Mouse (Mus musculus): ENCODE data around the gene Dgki. TPM values are rescaled to one million over a fixed set of nuclear protein-coding genes. Genes with fewer than 3 reads are reported as not detected.

Dgki gene
- polyA plus RNA-seq, 1 experiment from 2014 or later: 1.1 TPM

- no peak for ATAC-seq (ENCODE audit: insufficient number of reproducible peaks, insufficient read depth, low FRiP score, low TSS enrichment, low read depth)
- no peaks in the 10 kb centered on the region for H3K9me3 ChIP-seq
- 80% methylated on average over 5 of the region's 5 CpGs for WGBS
Measured at GRCm38 (mm10) chr6:36947861-36948260, 352.1 kb downstream of the Dgki start.

GRCm38 (mm10) chr6:36937527-36937926 is 362.5 kb downstream of the Dgki start:
- no peak for ATAC-seq (ENCODE audit: insufficient number of reproducible peaks, insufficient read depth, low FRiP score, low TSS enrichment, low read depth)
- H3K4me1 ChIP-seq: no peaks in the 10 kb centered on the region
- no peaks in the 10 kb centered on the region for H3K27me3 ChIP-seq
- 76% methylated on average over 2 of the region's 2 CpGs for WGBS
- no peaks in the 10 kb centered on the region for H3K9me3 ChIP-seq
- no peak overlapping the region for H3K4me2 ChIP-seq
- no peak overlapping the region for H3K4me3 ChIP-seq
- H3K36me3 ChIP-seq: no peaks in the 10 kb centered on the region
- H3K27ac ChIP-seq: no peak overlapping the region
- H3K9ac ChIP-seq: no peak overlapping the region

More at GRCm38 (mm10) chr6:36947861-36948260, 352.1 kb downstream of the Dgki start:
- H3K4me1 ChIP-seq: no peaks in the 10 kb centered on the region
- H3K27ac ChIP-seq: no peak overlapping the region
- H3K9ac ChIP-seq: no peak overlapping the region
- no peak overlapping the region for H3K4me2 ChIP-seq
- no peaks in the 10 kb centered on the region for H3K36me3 ChIP-seq
- H3K4me3 ChIP-seq: no peak overlapping the region
- no peaks in the 10 kb centered on the region for H3K27me3 ChIP-seq

GRCm38 (mm10) chr6:36936816-36937215 is 363.2 kb downstream of the Dgki start:
- H3K9ac ChIP-seq: no peak overlapping the region
- H3K4me1 ChIP-seq: no peaks in the 10 kb centered on the region
- ATAC-seq (ENCODE audit: insufficient number of reproducible peaks, insufficient read depth, low FRiP score, low TSS enrichment, low read depth): no peak
- no peak overlapping the region for H3K4me3 ChIP-seq
- no peak overlapping the region for H3K4me2 ChIP-seq
- no peaks in the 10 kb centered on the region for H3K36me3 ChIP-seq
- H3K27me3 ChIP-seq: no peaks in the 10 kb centered on the region
- 93% methylated on average over 4 of the region's 4 CpGs for WGBS
- H3K27ac ChIP-seq: no peak overlapping the region
- no peaks in the 10 kb centered on the region for H3K9me3 ChIP-seq

- WGBS: 34% methylated on average over 4 of the region's 4 CpGs
- peaks cover 12% of the 10 kb centered on the region; the same call in 1 of the 2 replicates for H3K4me1 ChIP-seq
- no peak overlapping the region for H3K9ac ChIP-seq
- H3K36me3 ChIP-seq: no peaks in the 10 kb centered on the region
- H3K9me3 ChIP-seq: no peaks in the 10 kb centered on the region
- no peak overlapping the region for H3K4me3 ChIP-seq
- H3K27ac ChIP-seq: no peak overlapping the region
- ATAC-seq (ENCODE audit: insufficient number of reproducible peaks, insufficient read depth, low FRiP score, low TSS enrichment, low read depth): no peak
- no peak overlapping the region for H3K4me2 ChIP-seq
- H3K27me3 ChIP-seq: no peaks in the 10 kb centered on the region
Measured at GRCm38 (mm10) chr6:36931473-36931872, 368.5 kb downstream of the Dgki start.

- Histone ChIP-seq H3K4me2 (no peak overlapping the region), H3K4me3 (no peak overlapping the region), H3K36me3 (no peaks in the 10 kb centered on the region), H3K27ac (no peak overlapping the region), H3K9ac (no peak overlapping the region), H3K4me1 (peaks cover 13% of the 10 kb centered on the region; the same call in 1 of the 2 replicates), H3K27me3 (no peaks in the 10 kb centered on the region), H3K9me3 (no peaks in the 10 kb centered on the region)
- ATAC-seq (ENCODE audit: insufficient number of reproducible peaks, insufficient read depth, low FRiP score, low TSS enrichment, low read depth): no peak
- 54% methylated on average over 2 of the region's 2 CpGs for WGBS
Measured at GRCm38 (mm10) chr6:36929781-36930180, 370.2 kb downstream of the Dgki start.

GRCm38 (mm10) chr6:36926455-36926854 is 373.5 kb downstream of the Dgki start:
- Histone ChIP-seq H3K27me3 (no peaks in the 10 kb centered on the region), H3K36me3 (no peaks in the 10 kb centered on the region), H3K27ac (no peak overlapping the region; the same call in 1 of the 2 replicates), H3K4me1 (peaks cover 11% of the 10 kb centered on the region; the same call in 1 of the 2 replicates), H3K9ac (no peak overlapping the region), H3K9me3 (no peaks in the 10 kb centered on the region), H3K4me3 (no peak overlapping the region), H3K4me2 (no peak overlapping the region)
- no peak for ATAC-seq (ENCODE audit: insufficient number of reproducible peaks, insufficient read depth, low FRiP score, low TSS enrichment, low read depth)
- WGBS: 41% methylated on average over 4 of the region's 4 CpGs

GRCm38 (mm10) chr6:36922006-36922405 is 378.0 kb downstream of the Dgki start:
- Histone ChIP-seq H3K4me3 (no peak overlapping the region), H3K36me3 (no peaks in the 10 kb centered on the region), H3K27me3 (no peaks in the 10 kb centered on the region), H3K9me3 (peaks cover 5% of the 10 kb centered on the region; the same call in 1 of the 2 replicates), H3K27ac (no peak overlapping the region), H3K4me1 (0 out of 2 replicates have a peak, but pooled peaks cover 3% of the 10 kb centered on the region), H3K4me2 (no peak overlapping the region), H3K9ac (no peak overlapping the region)
- ATAC-seq (ENCODE audit: insufficient number of reproducible peaks, insufficient read depth, low FRiP score, low TSS enrichment, low read depth): no peak
- whole genome bisulfite sequencing: 62% methylated on average over 4 of the region's 4 CpGs

GRCm38 (mm10) chr6:36911586-36911985 is 388.4 kb downstream of the Dgki start:
- no peaks in the 10 kb centered on the region for H3K9me3 ChIP-seq
- H3K4me3 ChIP-seq: no peak overlapping the region
- no peak overlapping the region for H3K9ac ChIP-seq
- no peaks in the 10 kb centered on the region for H3K4me1 ChIP-seq
- H3K4me2 ChIP-seq: no peak overlapping the region
- no peak for ATAC-seq (ENCODE audit: insufficient number of reproducible peaks, insufficient read depth, low FRiP score, low TSS enrichment, low read depth)
- H3K27ac ChIP-seq: no peak overlapping the region
- H3K27me3 ChIP-seq: no peaks in the 10 kb centered on the region
- 61% methylated on average over 6 of the region's 6 CpGs for WGBS
- H3K36me3 ChIP-seq: no peaks in the 10 kb centered on the region

- Histone ChIP-seq H3K36me3 (no peaks in the 10 kb centered on the region), H3K27ac (no peak overlapping the region), H3K9ac (no peak overlapping the region), H3K4me3 (no peak overlapping the region), H3K4me2 (no peak overlapping the region), H3K4me1 (peaks cover 5% of the 10 kb centered on the region), H3K27me3 (no peaks in the 10 kb centered on the region), H3K9me3 (no peaks in the 10 kb centered on the region)
- no peak for ATAC-seq (ENCODE audit: insufficient number of reproducible peaks, insufficient read depth, low FRiP score, low TSS enrichment, low read depth)
- 60% methylated on average over 3 of the region's 3 CpGs for WGBS
Measured at GRCm38 (mm10) chr6:36907191-36907590, 392.8 kb downstream of the Dgki start.

GRCm38 (mm10) chr6:36905965-36906364 is 394.0 kb downstream of the Dgki start:
- peaks cover 5% of the 10 kb centered on the region for H3K4me1 ChIP-seq
- H3K27ac ChIP-seq: no peak overlapping the region
- WGBS: 89% methylated on average over 3 of the region's 3 CpGs
- no peak overlapping the region for H3K4me2 ChIP-seq
- H3K27me3 ChIP-seq: no peaks in the 10 kb centered on the region
- ATAC-seq (ENCODE audit: insufficient number of reproducible peaks, insufficient read depth, low FRiP score, low TSS enrichment, low read depth): no peak
- H3K9ac ChIP-seq: no peak overlapping the region
- H3K9me3 ChIP-seq: no peaks in the 10 kb centered on the region
- H3K36me3 ChIP-seq: no peaks in the 10 kb centered on the region
- no peak overlapping the region for H3K4me3 ChIP-seq

GRCm38 (mm10) chr6:36904911-36905310 is 395.1 kb downstream of the Dgki start:
- no peak overlapping the region for H3K4me2 ChIP-seq
- H3K9ac ChIP-seq: no peak overlapping the region
- no peak overlapping the region for H3K4me3 ChIP-seq
- H3K9me3 ChIP-seq: no peaks in the 10 kb centered on the region
- 71% methylated on average over 5 of the region's 5 CpGs for WGBS
- peaks cover 5% of the 10 kb centered on the region for H3K4me1 ChIP-seq
- no peak for ATAC-seq (ENCODE audit: insufficient number of reproducible peaks, insufficient read depth, low FRiP score, low TSS enrichment, low read depth)
- H3K36me3 ChIP-seq: no peaks in the 10 kb centered on the region
- H3K27me3 ChIP-seq: no peaks in the 10 kb centered on the region
- H3K27ac ChIP-seq: peak overlapping the region; percentile 13; the same call in 1 of the 2 replicates

GRCm38 (mm10) chr6:36903821-36904220 is 396.2 kb downstream of the Dgki start:
- H3K4me2 ChIP-seq: no peak overlapping the region
- no peak overlapping the region for H3K4me3 ChIP-seq
- no peak for ATAC-seq (ENCODE audit: insufficient number of reproducible peaks, insufficient read depth, low FRiP score, low TSS enrichment, low read depth)
- H3K9me3 ChIP-seq: no peaks in the 10 kb centered on the region
- no peaks in the 10 kb centered on the region for H3K27me3 ChIP-seq
- H3K4me1 ChIP-seq: peaks cover 5% of the 10 kb centered on the region
- H3K27ac ChIP-seq: peak overlapping the region; percentile 52; the same call in 1 of the 2 replicates
- no peaks in the 10 kb centered on the region for H3K36me3 ChIP-seq
- no peak overlapping the region for H3K9ac ChIP-seq
- 15% methylated on average over 5 of the region's 5 CpGs for WGBS

Data from embryonic facial prominence, embryonic 13.5 days (tissue).